Mouse (Mus musculus) granulocyte monocyte progenitor cell, adult 5-6 weeks (primary cell): ENCODE results near the gene Mast3. TPM values are rescaled to one million over a fixed set of nuclear protein-coding genes. Genes with fewer than 3 reads are reported as not detected.
A peak's percentile ranks its signal among the peaks of the same experiment; 100 is the strongest.

Source experiments
- ATAC-seq: replicated peaks from 2 replicates; pipeline ENCODE4 v1.8.0; 2016; ENCODE audit warnings: mild to moderate bottlenecking, moderate TSS enrichment, inconsistent platforms; ENCODE audit not compliant: poor library complexity, severe bottlenecking
- total RNA-seq, 2 experiments: library from RNA; stranded (forward) in 1 of 2; stranded (reverse) in 1 of 2; fragments of 200-712, 200-1000 nt in 1 of 2; fragments of >200 nt in 1 of 2; fragmentation: Nextera tagmentation in 1 of 2; gene quantifications; 2 replicates each; pipeline ENCODE4 v1.2.3; 2014 to 2017

Mast3 gene
- total RNA-seq, 2 experiments from 2014 or later, result 12.4 to 78.5 TPM

- ATAC-seq, result no peak
Observed at GRCm38 (mm10) chr8:70749097-70749674, 55.7 kb downstream of the Mast3 start.

DNA sequence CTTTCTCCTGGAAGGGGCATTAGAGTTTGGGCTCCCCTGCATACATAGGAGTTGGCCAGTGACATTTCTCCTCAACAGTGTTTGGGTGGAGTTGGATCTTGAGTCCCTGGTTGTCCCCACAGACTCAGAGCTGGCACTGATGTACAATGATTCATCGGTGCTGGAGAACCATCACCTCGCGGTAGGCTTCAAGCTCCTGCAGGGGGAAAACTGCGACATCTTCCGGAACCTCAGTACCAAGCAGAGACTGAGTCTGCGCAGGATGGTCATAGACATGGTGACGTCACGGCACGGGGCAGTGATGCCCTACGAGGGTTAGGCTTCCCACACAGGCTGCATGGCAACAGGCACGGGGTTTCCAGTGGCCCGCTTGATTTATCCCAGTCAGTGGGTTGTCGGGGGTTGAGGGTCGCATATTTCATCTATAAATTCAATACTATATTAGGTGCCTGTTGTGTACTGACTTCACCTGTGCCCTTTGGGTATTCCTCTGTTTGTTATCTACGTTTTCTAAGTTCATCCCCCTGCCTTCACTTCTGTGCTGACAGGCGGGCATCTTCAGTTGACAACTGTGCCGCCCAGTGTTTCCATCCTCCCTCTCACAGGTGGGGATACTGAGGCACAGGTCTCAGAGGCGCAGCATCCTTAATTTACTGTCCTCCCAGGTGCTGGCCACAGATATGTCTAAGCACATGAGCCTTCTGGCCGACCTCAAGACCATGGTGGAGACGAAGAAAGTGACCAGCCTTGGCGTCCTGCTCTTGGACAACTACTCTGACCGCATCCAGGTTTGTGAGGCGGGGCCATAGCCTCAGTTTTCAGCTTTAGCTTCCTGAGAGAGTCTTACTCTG lies 56.4 kb downstream of the Mast3 start:
- no peak for ATAC-seq

DNA sequence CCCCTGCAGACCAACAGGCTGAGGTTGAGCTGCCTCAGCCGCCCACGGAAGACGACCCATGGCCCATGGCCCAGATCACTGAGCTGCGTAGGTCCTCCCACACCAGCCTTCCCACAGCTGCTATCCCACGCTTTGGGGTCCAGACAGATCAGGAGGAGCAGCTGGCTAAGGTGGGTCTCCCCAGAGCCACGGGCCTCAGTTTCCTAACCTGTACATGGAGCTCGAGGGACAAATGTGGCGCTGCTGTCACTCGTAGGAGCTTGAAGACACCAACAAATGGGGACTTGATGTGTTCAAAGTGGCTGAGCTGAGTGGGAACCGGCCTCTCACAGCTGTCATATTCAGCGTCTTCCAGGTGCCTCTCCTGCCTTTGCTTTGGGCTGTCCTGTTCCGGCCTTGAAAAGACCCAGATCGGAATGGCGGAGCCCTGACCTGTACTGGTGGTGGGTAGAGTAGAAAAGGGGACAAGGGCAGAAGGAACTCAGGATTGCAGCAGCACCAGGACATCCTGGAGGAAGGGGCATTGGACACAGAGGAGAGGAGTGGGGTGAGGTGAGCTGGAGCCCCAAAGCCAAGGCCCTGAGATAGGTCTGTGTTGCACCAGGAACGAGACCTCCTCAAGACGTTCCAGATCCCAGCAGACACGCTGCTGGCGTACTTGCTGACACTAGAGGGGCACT lies 57.5 kb downstream of the Mast3 start:
- no peak for ATAC-seq

- no peak for ATAC-seq
Observed at GRCm38 (mm10) chr8:70746676-70747075, 58.2 kb downstream of the Mast3 start.

GRCm38 (mm10) chr8:70745691-70746220 lies 59.1 kb downstream of the Mast3 start:
- no peak for ATAC-seq

DNA sequence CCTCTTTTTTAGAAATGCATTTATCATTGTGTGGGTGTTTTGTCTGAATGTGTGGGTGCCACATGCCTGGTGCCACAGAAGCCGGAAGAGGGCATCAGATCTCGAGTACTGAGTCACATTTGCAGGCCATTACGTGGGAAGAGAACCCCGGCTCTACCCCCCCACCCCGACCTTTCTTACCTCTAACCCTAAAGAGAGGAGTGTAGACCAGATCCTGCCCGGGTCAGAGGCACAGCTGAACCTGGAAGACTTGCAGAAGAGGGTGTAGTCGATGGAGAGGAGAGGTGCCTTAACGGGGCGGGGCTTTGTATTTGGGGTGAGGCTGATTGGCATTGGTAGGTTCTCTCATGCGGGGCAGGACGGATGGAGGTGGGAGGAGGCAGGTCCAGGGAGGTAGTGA lies 60.0 kb downstream of the Mast3 start:
- no peak for ATAC-seq

- ATAC-seq, result peak; percentile 26; the same call in 1 of the 2 replicates
Observed at GRCm38 (mm10) chr8:70743656-70744590, 60.9 kb downstream of the Mast3 start.

DNA sequence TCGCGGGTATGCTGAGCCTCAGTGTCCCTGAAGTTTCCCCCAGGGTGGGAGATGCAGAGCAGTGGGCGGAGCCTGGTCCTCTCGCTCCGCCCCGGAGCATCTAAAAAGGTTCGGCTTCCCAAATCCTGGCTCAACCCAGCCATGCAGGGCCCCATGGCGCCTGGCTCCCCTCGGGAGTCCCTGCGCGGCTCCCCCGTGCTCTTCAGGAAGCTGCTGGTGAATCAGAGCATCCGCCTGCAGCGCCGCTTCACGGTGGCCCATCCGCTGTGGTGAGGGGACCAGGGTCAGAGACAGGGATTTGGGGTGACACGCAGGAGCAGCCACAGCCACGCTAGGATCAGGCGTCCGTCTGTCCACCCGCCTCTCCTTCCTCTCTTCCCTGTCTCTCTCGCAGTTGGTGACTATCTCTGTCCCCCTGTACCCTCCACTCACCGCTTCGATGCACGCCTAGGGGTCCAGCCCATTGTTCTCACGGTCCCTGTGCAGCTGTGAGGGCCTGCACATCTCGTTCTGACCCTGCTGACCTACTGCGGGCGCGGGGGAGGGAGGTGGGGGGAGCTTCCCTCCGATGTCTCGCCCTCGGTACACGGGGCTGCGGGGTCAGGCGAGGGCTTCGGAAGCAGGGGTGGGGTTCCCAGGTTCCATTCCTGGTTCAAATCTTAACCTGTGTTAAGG lies 61.7 kb downstream of the Mast3 start:
- ATAC-seq, result peak; percentile 44

- no peak for ATAC-seq
Observed at GRCm38 (mm10) chr8:70742176-70742575, 62.7 kb downstream of the Mast3 start.

- no peak for ATAC-seq
Observed at GRCm38 (mm10) chr8:70741661-70742060, 63.2 kb downstream of the Mast3 start.

GRCm38 (mm10) chr8:70738211-70738610 lies 66.6 kb downstream of the Mast3 start:
- ATAC-seq, result no peak

DNA sequence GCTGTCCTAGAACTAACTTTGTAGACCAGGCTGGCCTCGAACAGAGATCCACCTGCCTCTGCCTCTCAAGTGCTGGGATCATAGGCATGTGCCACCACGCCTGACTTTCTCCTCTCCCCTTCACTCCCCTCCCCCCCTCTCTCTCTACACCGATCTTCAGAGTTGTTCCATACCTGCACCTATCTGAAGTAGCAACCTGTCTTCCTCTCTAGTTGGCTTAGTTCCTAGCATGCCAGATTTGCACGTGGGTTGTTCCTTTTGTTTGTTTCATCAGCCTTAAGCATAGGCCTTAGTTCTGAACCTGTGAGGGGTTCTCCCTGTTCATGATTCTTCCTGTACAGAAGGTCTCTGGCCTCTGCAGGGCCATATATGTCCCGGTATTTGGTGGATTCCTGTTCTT lies 67.1 kb downstream of the Mast3 start:
- no peak for ATAC-seq

DNA sequence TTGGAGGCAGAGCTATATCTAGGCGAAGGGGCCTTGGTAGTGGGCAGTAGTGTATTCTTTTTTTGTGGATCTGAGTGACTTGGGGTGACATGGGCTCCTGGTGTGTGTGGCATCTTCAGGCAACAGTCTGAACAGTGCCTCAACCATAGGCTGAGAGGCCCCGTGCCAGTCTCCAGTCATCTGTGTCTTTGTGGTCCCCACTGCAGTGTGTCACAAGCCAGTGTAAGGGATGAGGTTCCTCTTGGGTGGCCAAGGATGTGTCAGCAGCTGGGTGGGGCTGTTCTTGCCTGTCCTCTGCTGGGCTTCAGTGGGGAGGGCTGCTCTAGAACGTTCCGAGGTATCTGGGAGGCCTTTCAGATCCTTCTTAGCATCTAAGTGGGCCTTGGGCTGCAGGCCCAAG lies 73.9 kb downstream of the Mast3 start:
- peak; percentile 57 for ATAC-seq

GRCm38 (mm10) chr8:70729808-70730475 lies 74.9 kb downstream of the Mast3 start:
- ATAC-seq, result peak; percentile 84

Other genes with a start within 250 kb of the Mast3 start
- 30.8 and 66.6 TPM in 2 replicates for gene Isyna1, start 210.7 kb downstream of the Mast3 start, total RNA-seq (2014; fragmentation: Nextera tagmentation)
- gene Isyna1, start 210.7 kb downstream of the Mast3 start, total RNA-seq (2017), result 35.2 and 38.6 TPM in 2 replicates
- 53.8 and 75.4 TPM in 2 replicates for gene Ssbp4, start 196.2 kb downstream of the Mast3 start, total RNA-seq (2014; fragmentation: Nextera tagmentation)
- gene Ssbp4, start 196.2 kb downstream of the Mast3 start, total RNA-seq (2017), result 35.2 and 87.9 TPM in 2 replicates
- 2.9 and 5.2 TPM in 2 replicates for gene Lrrc25, start 188.9 kb downstream of the Mast3 start, total RNA-seq (2014; fragmentation: Nextera tagmentation)
- 1.1 and 3.1 TPM in 2 replicates for gene Lrrc25, start 188.9 kb downstream of the Mast3 start, total RNA-seq (2017)
- not detected in 2 replicates for gene Gdf15, start 172.6 kb downstream of the Mast3 start, total RNA-seq (2014; fragmentation: Nextera tagmentation)
- 0.67 TPM in 1 of 2 replicates, not detected in the other for gene Gdf15, start 172.6 kb downstream of the Mast3 start, total RNA-seq (2017)
- 8.5 and 31.0 TPM in 2 replicates for gene Pgpep1, start 144.7 kb downstream of the Mast3 start, total RNA-seq (2014; fragmentation: Nextera tagmentation)
- gene Pgpep1, start 144.7 kb downstream of the Mast3 start, total RNA-seq (2017), result 6.5 and 6.9 TPM in 2 replicates
- gene Lsm4, start 131.8 kb downstream of the Mast3 start, total RNA-seq (2014; fragmentation: Nextera tagmentation), result 187 and 226 TPM in 2 replicates
- gene Lsm4, start 131.8 kb downstream of the Mast3 start, total RNA-seq (2017), result 247 and 312 TPM in 2 replicates
- 7.7 and 12.3 TPM in 2 replicates for gene Jund, start 106.1 kb downstream of the Mast3 start, total RNA-seq (2014; fragmentation: Nextera tagmentation)
- gene Jund, start 106.1 kb downstream of the Mast3 start, total RNA-seq (2017), result 24.6 and 27.0 TPM in 2 replicates
- gene Iqcn, start 101.6 kb downstream of the Mast3 start, total RNA-seq (2014; fragmentation: Nextera tagmentation), result not detected in 2 replicates
- not detected in 2 replicates for gene Iqcn, start 101.6 kb downstream of the Mast3 start, total RNA-seq (2017)
- gene Gm3336, start 86.5 kb downstream of the Mast3 start, total RNA-seq (2014; fragmentation: Nextera tagmentation), result not detected in 2 replicates
- gene Gm3336, start 86.5 kb downstream of the Mast3 start, total RNA-seq (2017), result not detected in 2 replicates
- not detected in 2 replicates for gene Pde4c, start 81.3 kb downstream of the Mast3 start, total RNA-seq (2014; fragmentation: Nextera tagmentation)
- not detected in 2 replicates for gene Pde4c, start 81.3 kb downstream of the Mast3 start, total RNA-seq (2017)
- gene Rab3a, start 50.4 kb downstream of the Mast3 start, total RNA-seq (2014; fragmentation: Nextera tagmentation), result 5.5 and 10.8 TPM in 2 replicates
- 0.34 and 1.6 TPM in 2 replicates for gene Rab3a, start 50.4 kb downstream of the Mast3 start, total RNA-seq (2017)
- gene Mpv17l2, start 44.1 kb downstream of the Mast3 start, total RNA-seq (2014; fragmentation: Nextera tagmentation), result 28.6 and 41.1 TPM in 2 replicates
- 9.0 and 9.3 TPM in 2 replicates for gene Mpv17l2, start 44.1 kb downstream of the Mast3 start, total RNA-seq (2017)
- 6.6 and 14.0 TPM in 2 replicates for gene Pik3r2, start 28.3 kb downstream of the Mast3 start, total RNA-seq (2014; fragmentation: Nextera tagmentation)
- 12.1 and 16.6 TPM in 2 replicates for gene Pik3r2, start 28.3 kb downstream of the Mast3 start, total RNA-seq (2017)
- 0.24 and 0.62 TPM in 2 replicates for gene Il12rb1, start 3.4 kb upstream of the Mast3 start, total RNA-seq (2014; fragmentation: Nextera tagmentation)
- gene Il12rb1, start 3.4 kb upstream of the Mast3 start, total RNA-seq (2017), result 0.52 and 1.4 TPM in 2 replicates
- gene Arrdc2, start 34.7 kb upstream of the Mast3 start, total RNA-seq (2014; fragmentation: Nextera tagmentation), result 5.0 and 16.1 TPM in 2 replicates
- gene Arrdc2, start 34.7 kb upstream of the Mast3 start, total RNA-seq (2017), result 4.7 and 8.7 TPM in 2 replicates
- gene Kcnn1, start 58.2 kb upstream of the Mast3 start, total RNA-seq (2014; fragmentation: Nextera tagmentation), result 0.30 and 0.49 TPM in 2 replicates
- 0.90 and 3.5 TPM in 2 replicates for gene Kcnn1, start 58.2 kb upstream of the Mast3 start, total RNA-seq (2017)
- gene Ccdc124, start 68.9 kb upstream of the Mast3 start, total RNA-seq (2014; fragmentation: Nextera tagmentation), result 19.4 and 22.3 TPM in 2 replicates
- 35.9 and 38.9 TPM in 2 replicates for gene Ccdc124, start 68.9 kb upstream of the Mast3 start, total RNA-seq (2017)
- gene Slc5a5, start 87.7 kb upstream of the Mast3 start, total RNA-seq (2014; fragmentation: Nextera tagmentation), result not detected in 2 replicates
- gene Slc5a5, start 87.7 kb upstream of the Mast3 start, total RNA-seq (2017), result 0.15 TPM in 1 of 2 replicates, not detected in the other
- 5,658 and 6,549 TPM in 2 replicates for gene Rpl18a, start 92.4 kb upstream of the Mast3 start, total RNA-seq (2014; fragmentation: Nextera tagmentation)
- gene Rpl18a, start 92.4 kb upstream of the Mast3 start, total RNA-seq (2017), result 2,742 and 3,425 TPM in 2 replicates
- gene Map1s, start 100.9 kb upstream of the Mast3 start, total RNA-seq (2014; fragmentation: Nextera tagmentation), result 12.1 and 24.0 TPM in 2 replicates
- gene Map1s, start 100.9 kb upstream of the Mast3 start, total RNA-seq (2017), result 7.4 and 7.6 TPM in 2 replicates